Mouse (Mus musculus) midbrain, embryonic 15.5 days (tissue): ENCODE data around the gene Dhh. TPM values are rescaled to one million over a fixed set of nuclear protein-coding genes. Genes with fewer than 3 reads are reported as not detected.
A peak's percentile ranks its signal among the peaks of the same experiment; 100 is the strongest.

ENCODE experiments used
- ATAC-seq: fragments of 200-750 bp; cut with Nextera tagmentation; replicated peaks from 2 replicates; pipeline ENCODE4 v1.8.0; 2017; ENCODE audit warnings: moderate TSS enrichment
- H3K27ac ChIP-seq: fragments of 300-500 bp; sonication (generic); 2 replicates; pipeline ENCODE4 v1.5.1; 2015; ENCODE audit warnings: mild to moderate bottlenecking, inconsistent platforms
- H3K27me3 ChIP-seq: fragments of 300-500 bp; sonication (generic); replicated peaks from 2 replicates; pipeline ENCODE4 v1.6.1; 2015; ENCODE audit warnings: inconsistent platforms
- H3K36me3 ChIP-seq: fragments of 300-500 bp; sonication (generic); replicated peaks from 2 replicates; pipeline ENCODE4 v1.6.1; 2015; ENCODE audit warnings: inconsistent platforms
- H3K4me1 ChIP-seq: fragments of 300-500 bp; sonication (generic); 2 replicates; pipeline ENCODE4 v1.6.1; 2015; ENCODE audit warnings: inconsistent platforms
- H3K4me2 ChIP-seq: fragments of 300-500 bp; sonication (generic); 2 replicates; pipeline ENCODE4 v1.6.1; 2015; ENCODE audit warnings: inconsistent platforms, mild to moderate bottlenecking, moderate library complexity
- H3K4me3 ChIP-seq: fragments of 300-500 bp; sonication (generic); 2 replicates; pipeline ENCODE4 v1.5.1; 2015; ENCODE audit warnings: mild to moderate bottlenecking, inconsistent platforms
- H3K9ac ChIP-seq: fragments of 300-500 bp; sonication (generic); 2 replicates; pipeline ENCODE4 v1.6.1; 2015; ENCODE audit warnings: mild to moderate bottlenecking, inconsistent platforms
- H3K9me3 ChIP-seq: fragments of 300-500 bp; sonication (generic); 2 replicates; pipeline ENCODE4 v1.6.1; 2016; ENCODE audit warnings: inconsistent platforms
- WGBS: fragments of 180-500 bp; shearing (Covaris S2); methylation state at CpG from one replicate; pipeline ENCODE4 v1.1.7; 2015; ENCODE audit warnings: mixed read lengths; 5-methylcytosine and 5-hydroxymethylcytosine counted together
- polyA plus RNA-seq: library from polyadenylated mRNA; unstranded; fragments of >200 nt; fragmentation: Nextera tagmentation; extraction: Ambion mirVana; gene quantifications from 2 replicates; pipeline ENCODE4 v1.2.1, GENCODE M21; 2015

The Dhh gene
- polyA plus RNA-seq, 1 experiment from 2014 or later = 0.35 TPM

DNA sequence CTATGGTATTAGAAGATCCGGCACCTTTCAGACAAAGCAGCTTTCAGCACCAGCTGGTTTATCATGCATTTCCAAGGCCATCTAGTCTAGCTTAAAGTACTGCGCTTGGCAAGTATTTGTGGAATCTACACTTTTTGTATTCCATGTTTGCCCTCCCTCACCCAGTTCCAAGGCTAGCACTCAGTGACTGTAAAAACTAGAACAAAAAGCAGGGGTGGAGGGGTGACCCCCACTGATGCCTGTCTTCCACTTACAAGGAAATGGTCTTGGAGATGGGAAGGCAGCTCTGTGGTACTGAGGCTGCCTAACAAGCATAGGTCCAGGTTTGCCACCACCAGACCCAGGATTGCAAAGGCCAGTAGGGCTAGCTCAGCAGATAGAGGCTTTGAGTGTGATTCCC is 4.3 kb upstream of the Dhh start:
- Histone ChIP-seq H3K4me3 (no peak overlapping the region), H3K9ac (no peak overlapping the region), H3K27ac (no peak overlapping the region), H3K27me3 (peaks cover 14% of the 10 kb centered on the region), H3K9me3 (no peaks in the 10 kb centered on the region), H3K4me1 (peaks cover 5% of the 10 kb centered on the region), H3K4me2 (no peak overlapping the region), H3K36me3 (peaks cover 23% of the 10 kb centered on the region; the same call in 1 of the 2 replicates)
- ATAC-seq = no peak
- WGBS = 89% methylated on average over 2 of the region's 2 CpGs

GRCm38 (mm10) chr15:98901530-98901929 is 3.2 kb upstream of the Dhh start:
- Histone ChIP-seq H3K27me3 (peaks cover 24% of the 10 kb centered on the region), H3K4me3 (no peak overlapping the region), H3K36me3 (peaks cover 19% of the 10 kb centered on the region; the same call in 1 of the 2 replicates), H3K4me1 (peaks cover 5% of the 10 kb centered on the region), H3K9ac (no peak overlapping the region), H3K9me3 (no peaks in the 10 kb centered on the region), H3K4me2 (no peak overlapping the region), H3K27ac (no peak overlapping the region)
- 66% methylated on average over 1 of the region's 1 CpGs for WGBS
- ATAC-seq = no peak

DNA sequence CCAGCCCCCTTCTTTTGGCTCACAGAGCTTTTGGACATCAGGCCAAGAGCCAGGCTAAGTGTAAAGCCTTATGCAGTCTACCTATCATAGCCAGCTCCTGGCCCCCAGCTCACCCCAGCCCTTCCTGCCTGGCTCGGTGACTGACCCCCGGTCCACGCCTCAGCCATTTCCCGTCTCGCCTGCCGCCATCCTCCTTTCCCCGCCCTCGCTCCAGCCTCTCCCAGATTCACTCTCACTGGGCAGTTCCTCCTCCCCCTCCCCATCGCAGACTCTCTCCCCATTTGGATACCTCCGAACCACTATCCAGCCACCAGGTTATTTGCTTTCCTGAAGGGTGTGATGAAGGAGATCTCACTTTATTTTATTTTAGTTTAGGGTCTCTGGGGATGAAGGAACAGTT is 845 bp downstream of the Dhh start:
- no peaks in the 10 kb centered on the region for H3K9me3 ChIP-seq
- H3K4me3 ChIP-seq = no peak overlapping the region
- no peak for ATAC-seq
- no peak overlapping the region for H3K27ac ChIP-seq
- peaks cover 62% of the 10 kb centered on the region for H3K27me3 ChIP-seq
- H3K9ac ChIP-seq = no peak overlapping the region
- no peaks in the 10 kb centered on the region for H3K36me3 ChIP-seq
- H3K4me1 ChIP-seq = peaks cover 33% of the 10 kb centered on the region
- WGBS = 6% methylated on average over 10 of the region's 10 CpGs
- peak overlapping the region; percentile 28; the same call in 1 of the 2 replicates for H3K4me2 ChIP-seq

- peak overlapping the region; percentile 52 for H3K4me3 ChIP-seq
- no peaks in the 10 kb centered on the region for H3K9me3 ChIP-seq
- H3K4me2 ChIP-seq = peak overlapping the region; percentile 43
- ATAC-seq = no peak
- H3K9ac ChIP-seq = peak overlapping the region; percentile 2; the same call in 1 of the 2 replicates
- no peak overlapping the region for H3K27ac ChIP-seq
- H3K27me3 ChIP-seq = peaks cover 76% of the 10 kb centered on the region
- H3K36me3 ChIP-seq = no peaks in the 10 kb centered on the region
- H3K4me1 ChIP-seq = peaks cover 33% of the 10 kb centered on the region
- 2% methylated on average over 41 of the region's 41 CpGs for WGBS
Observed at GRCm38 (mm10) chr15:98895635-98896589, 2.4 kb downstream of the Dhh start.

DNA sequence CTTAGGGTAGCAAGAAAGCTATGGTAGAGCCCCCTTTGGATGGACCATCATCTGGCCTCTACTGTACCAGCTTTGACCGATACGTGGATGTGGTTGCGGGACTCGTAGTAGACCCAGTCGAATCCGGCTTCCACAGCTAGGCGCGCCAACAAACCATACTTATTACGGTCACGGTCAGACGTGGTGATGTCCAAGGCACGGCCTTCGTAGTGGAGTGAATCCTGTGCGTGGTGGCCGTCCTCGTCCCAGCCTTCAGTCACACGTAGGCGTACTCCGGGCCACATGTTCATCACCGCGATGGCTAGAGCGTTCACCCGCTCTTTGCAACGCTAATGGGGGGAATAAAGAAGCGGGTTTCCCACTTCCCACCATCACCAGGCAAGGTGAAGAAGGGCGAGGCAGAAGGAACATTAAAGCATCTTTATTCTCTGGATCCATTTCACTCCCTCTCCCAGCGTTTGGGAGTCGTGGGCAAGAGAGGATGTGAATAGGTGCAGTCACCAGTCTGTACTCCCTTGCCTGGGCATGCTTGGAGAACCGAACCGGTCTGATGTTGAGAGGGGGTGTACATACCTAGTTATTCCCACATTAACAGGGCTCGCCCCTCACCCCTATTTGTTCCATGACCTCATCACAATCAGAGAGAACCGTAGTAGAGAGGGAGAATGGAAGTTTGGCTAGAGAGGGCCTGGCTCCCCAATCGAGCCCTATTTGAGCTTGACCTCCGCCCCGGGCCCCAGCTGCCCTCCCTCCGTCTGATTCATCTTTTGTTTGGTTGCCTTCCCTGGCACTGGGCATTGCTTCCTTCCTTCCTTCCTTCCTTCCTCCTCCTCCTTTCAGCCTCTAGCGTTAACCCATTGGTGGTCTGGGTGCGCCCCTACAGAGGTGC is 3.4 kb downstream of the Dhh start:
- 4% methylated on average over 38 of the region's 38 CpGs for WGBS

DNA sequence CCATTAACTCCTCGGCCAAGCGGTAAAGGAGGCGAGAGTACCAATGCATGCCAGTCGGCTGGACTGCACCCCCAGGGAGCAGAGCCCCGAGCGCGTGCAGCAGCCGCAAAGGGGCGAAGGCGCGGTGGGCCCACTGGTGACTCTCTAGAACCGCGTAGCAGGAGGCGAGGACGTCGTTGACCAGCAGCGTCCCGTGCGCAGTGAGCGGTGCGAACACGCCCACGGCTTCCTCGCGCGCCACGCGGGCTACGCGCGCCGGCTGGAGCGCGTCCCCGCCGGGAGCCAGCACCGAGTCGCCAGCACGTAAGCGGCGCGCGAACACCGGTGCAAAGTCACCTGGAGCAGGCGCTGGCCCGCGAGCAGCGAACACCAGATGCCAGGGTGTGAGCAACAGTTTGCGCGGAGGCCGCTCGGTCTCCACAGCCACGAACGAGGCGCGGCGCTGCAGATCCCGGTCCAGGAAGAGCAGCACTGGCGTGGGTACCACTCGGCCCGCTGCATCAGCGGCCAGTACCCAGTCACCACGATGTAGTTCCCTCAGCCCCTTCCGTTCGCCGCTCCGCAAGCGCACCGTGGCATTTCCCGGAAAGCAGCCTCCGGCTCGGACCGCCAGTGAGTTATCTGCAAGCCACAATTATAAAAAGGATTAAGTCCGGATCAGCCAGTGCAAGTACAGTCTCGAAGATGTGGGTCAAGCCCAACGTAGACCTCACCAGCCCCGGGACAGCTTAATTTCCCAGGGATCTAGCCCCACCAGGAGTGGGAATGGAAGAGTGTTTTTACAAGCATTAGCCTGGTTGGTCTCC is 4.2 kb downstream of the Dhh start, which contains the start of gene Rhebl1:
Gene Rhebl1, minus strand, starts transcription at position 601 of the 806 bp plus-strand sequence.
- WGBS = under 1% methylated on average over 77 of the region's 77 CpGs
- peak within 1 kb of the TSS; percentile 99 for H3K4me2 ChIP-seq
- H3K27me3 ChIP-seq = peaks cover 72% of the 10 kb centered on the region
- H3K4me3 ChIP-seq = peak within 1 kb of the TSS; percentile 52
- 0 out of 2 replicates have a peak, but pooled peaks have one; percentile 14 for ATAC-seq
- H3K27ac ChIP-seq = no peak within 1 kb of the TSS
- peaks cover 33% of the 10 kb centered on the region for H3K4me1 ChIP-seq
- H3K9me3 ChIP-seq = no peaks in the 10 kb centered on the region
- H3K36me3 ChIP-seq = no peaks in the 10 kb centered on the region
- H3K9ac ChIP-seq = peak within 1 kb of the TSS; percentile 42

More for the DNA sequence above, 3.4 kb downstream of the Dhh start:
- Histone ChIP-seq H3K27me3 (peaks cover 76% of the 10 kb centered on the region), H3K27ac (no peak overlapping the region), H3K4me1 (peaks cover 33% of the 10 kb centered on the region), H3K9ac (peak overlapping the region; percentile 42; the same call in 1 of the 2 replicates), H3K4me3 (peak overlapping the region; percentile 52), H3K9me3 (no peaks in the 10 kb centered on the region), H3K4me2 (peak overlapping the region; percentile 99), H3K36me3 (no peaks in the 10 kb centered on the region)
- no peak for ATAC-seq

DNA sequence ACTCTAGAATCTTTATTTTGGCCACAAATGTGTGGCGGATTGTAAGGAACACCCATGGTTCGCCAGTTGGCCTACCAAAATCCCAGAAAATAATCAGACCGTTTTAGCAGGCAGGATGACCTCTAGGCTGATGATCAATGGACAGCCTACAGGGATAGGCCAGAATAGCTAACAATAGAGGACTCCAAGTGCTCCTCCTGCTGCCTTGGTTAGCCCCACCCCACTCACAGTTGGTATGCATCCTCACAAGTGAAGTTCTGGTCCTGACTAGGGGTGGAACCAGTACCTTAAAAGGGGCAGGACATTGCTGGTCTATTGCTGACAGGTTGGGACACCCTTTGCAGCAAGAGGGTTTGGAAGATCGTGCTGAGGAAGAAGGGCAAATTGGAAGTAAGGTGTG is 5.3 kb downstream of the Dhh start:
- Histone ChIP-seq H3K4me2 (no peak overlapping the region), H3K4me3 (no peak overlapping the region), H3K27ac (no peak overlapping the region), H3K27me3 (peaks cover 64% of the 10 kb centered on the region), H3K4me1 (peaks cover 31% of the 10 kb centered on the region), H3K36me3 (no peaks in the 10 kb centered on the region), H3K9ac (no peak overlapping the region), H3K9me3 (no peaks in the 10 kb centered on the region)
- no peak for ATAC-seq
- WGBS = 39% methylated on average over 4 of the region's 4 CpGs

DNA sequence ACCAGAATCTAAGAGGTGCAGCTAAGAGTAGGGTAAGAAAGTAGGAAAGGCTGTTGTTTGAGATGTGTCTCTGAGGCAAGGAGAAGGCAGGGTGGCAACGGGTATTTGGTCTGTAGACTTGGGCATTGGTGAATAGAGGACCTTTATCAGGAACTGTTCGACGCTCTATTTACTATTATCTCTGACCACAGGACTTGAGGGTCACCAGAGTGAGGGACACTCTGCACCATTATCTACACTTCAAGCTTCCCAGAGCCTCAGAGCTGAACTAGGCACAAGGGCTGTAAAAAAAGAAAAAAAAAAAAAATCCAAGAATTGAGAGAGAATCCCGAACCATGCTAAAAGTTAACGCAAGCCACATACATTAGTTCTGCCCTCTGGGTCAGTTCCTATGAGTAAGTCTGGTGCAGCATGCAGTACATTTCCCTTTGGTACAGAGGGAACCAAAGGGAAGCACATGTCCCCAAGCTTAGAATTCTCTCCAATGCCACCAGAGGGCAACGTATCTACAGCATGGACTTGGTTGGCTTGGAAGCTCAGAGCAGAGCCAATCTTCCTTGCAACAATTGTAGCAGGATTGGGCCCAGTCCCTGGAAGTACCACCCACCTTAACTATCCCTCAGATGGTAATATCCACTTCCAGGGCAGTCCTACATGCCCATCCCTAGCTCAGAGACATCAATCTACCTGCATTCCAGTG is 6.3 kb downstream of the Dhh start:
- H3K27ac ChIP-seq = no peak overlapping the region
- H3K4me3 ChIP-seq = no peak overlapping the region
- ATAC-seq = no peak
- 46% methylated on average over 6 of the region's 6 CpGs for WGBS
- peaks cover 56% of the 10 kb centered on the region for H3K27me3 ChIP-seq
- no peak overlapping the region for H3K9ac ChIP-seq
- no peak overlapping the region for H3K4me2 ChIP-seq
- peaks cover 28% of the 10 kb centered on the region for H3K4me1 ChIP-seq
- no peaks in the 10 kb centered on the region for H3K36me3 ChIP-seq
- no peaks in the 10 kb centered on the region for H3K9me3 ChIP-seq

DNA sequence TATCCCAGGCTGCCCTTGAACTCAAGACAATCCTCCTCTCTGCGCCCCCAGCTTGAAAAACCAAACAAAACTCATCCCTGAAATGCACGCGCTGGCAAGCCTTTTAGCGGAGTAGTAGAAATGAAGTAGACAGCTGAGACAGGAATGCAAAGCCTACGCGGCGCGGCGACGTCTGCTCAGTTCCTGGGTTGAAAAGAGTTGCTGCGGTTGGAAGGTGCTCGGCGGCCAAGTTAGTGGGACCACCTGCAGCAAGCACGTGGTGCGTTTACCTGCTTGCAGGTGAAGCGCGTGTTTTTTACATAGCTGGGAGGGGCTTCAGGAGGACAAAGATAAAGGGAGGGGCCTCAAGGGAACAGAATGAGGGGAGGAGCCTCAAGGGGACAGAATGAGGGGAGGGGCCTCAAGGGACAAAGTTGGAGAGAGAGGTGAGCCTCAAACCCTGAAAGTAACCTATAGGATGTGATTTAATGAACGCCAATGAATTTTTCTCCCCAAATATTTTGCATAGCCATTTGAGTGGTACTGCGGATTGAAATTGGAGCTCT is 7.1 kb downstream of the Dhh start:
- Histone ChIP-seq H3K27ac (no peak overlapping the region), H3K4me3 (no peak overlapping the region), H3K27me3 (peaks cover 49% of the 10 kb centered on the region), H3K4me1 (peaks cover 27% of the 10 kb centered on the region), H3K36me3 (no peaks in the 10 kb centered on the region), H3K9me3 (no peaks in the 10 kb centered on the region), H3K9ac (no peak overlapping the region), H3K4me2 (peak overlapping the region; percentile 16; the same call in 1 of the 2 replicates)
- ATAC-seq = no peak
- 11% methylated on average over 19 of the region's 19 CpGs for WGBS

- Histone ChIP-seq H3K9ac (no peak overlapping the region), H3K4me1 (no peaks in the 10 kb centered on the region), H3K36me3 (no peaks in the 10 kb centered on the region), H3K9me3 (no peaks in the 10 kb centered on the region), H3K4me2 (no peak overlapping the region), H3K4me3 (no peak overlapping the region), H3K27ac (no peak overlapping the region), H3K27me3 (peaks cover 15% of the 10 kb centered on the region)
- 85% methylated on average over 7 of the region's 7 CpGs for WGBS
- ATAC-seq = no peak
Observed at GRCm38 (mm10) chr15:98887526-98887925, 10.8 kb downstream of the Dhh start.
